Mouse (Mus musculus): Measurements from ENCODE around the gene St6gal2.

GRCm38 (mm10) chr17:55548476-55548875, 103.3 kb downstream of the St6gal2 start:
- TF ChIP-seq CTCF (IDR thresholded peaks at IDR 0.05; ENCODE audit: low read depth, low read length) (no peak), POLR2A (IDR thresholded peaks at IDR 0.05; ENCODE audit: insufficient read depth, low read length) (no peak), EP300 (IDR thresholded peaks at IDR 0.05; ENCODE audit: insufficient read depth, low read depth, low read length) (no peak)
